Mouse (Mus musculus) retina, adult 2 months (tissue): Measurements from ENCODE around the gene Mpdu1.
"Not testable (repeated sequence)": the region's sequence is repeated elsewhere in the genome, so short reads cannot be mapped to it uniquely, and the experiment has no call there.

ENCODE experiments used
- DNase-seq: peaks from one replicate; pipeline ENCODE4 v3.0.0-alpha.2; 2012; ENCODE audit warnings: low read depth, low spot score

Mpdu1 gene

GRCm38 (mm10) chr11:69662213-69662966 is at the start of gene Mpdu1:
Gene Mpdu1, minus strand, starts transcription at chr11:69662642.
- DNase-seq = peak; percentile 90

- DNase-seq = no peak
Measured at GRCm38 (mm10) chr11:69711082-69711481, 48.6 kb upstream of the Mpdu1 start.

- no peak for DNase-seq
Measured at GRCm38 (mm10) chr11:69710470-69710869, 48.0 kb upstream of the Mpdu1 start.

GRCm38 (mm10) chr11:69709554-69710446 is 47.4 kb upstream of the Mpdu1 start:
- DNase-seq = no peak

DNA sequence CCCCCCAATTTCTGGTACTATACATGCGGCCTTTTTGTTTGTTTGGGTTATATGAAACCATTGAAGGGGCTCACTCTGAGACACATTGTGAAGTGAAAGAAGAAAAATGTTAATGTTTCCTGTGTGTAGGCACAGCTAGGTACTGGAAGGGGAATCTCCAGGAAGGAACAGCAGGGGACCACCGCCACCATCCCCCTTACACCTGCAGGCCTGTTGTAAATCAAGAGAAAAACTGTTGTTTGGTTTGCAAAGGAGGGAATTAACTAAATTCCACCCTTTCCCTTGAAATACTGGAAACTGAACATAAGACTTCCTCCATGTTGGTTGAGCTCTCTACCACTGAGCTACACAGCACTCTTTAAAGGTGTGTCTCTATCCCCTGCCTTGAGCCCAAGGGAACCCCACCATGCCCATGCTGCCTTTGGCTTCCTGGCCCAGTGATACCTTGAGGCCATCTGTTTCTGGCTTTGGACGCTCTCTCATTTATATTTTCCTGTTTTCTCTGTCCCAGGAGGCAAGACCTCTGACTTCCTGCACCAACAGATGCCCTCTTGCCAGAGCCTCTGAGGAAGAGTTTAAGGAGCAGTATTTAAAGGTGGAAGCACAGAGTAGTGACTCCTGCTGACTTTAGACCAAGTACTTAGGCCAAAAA is 46.3 kb upstream of the Mpdu1 start:
- DNase-seq = no peak

DNA sequence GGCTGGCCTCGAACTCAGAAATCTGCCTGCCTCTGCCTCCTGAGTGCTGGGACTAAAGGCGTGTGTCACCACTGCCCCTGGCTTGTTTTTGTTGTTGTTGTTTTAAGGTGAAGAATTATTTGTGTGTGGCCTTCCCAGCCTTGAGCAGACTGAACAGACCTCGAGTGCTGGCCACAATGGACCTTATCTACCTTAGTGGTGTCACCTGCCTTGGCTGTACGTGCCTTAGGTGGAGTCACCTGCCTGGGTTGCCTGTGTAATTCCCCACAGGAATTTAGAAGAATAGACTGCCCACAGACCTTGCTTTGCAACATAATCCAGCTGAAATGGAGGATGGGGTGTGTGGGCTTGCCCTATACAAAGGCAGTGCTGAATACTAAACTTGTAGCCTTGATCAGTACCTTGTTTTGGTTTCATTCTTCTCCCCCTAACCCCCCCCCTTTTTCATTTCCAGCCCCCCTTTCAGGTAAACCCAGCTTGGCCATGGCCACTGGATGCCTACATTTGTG is 45.5 kb upstream of the Mpdu1 start:
- DNase-seq = no peak

- no peak for DNase-seq
Measured at GRCm38 (mm10) chr11:69707480-69707847, 45.0 kb upstream of the Mpdu1 start.

DNA sequence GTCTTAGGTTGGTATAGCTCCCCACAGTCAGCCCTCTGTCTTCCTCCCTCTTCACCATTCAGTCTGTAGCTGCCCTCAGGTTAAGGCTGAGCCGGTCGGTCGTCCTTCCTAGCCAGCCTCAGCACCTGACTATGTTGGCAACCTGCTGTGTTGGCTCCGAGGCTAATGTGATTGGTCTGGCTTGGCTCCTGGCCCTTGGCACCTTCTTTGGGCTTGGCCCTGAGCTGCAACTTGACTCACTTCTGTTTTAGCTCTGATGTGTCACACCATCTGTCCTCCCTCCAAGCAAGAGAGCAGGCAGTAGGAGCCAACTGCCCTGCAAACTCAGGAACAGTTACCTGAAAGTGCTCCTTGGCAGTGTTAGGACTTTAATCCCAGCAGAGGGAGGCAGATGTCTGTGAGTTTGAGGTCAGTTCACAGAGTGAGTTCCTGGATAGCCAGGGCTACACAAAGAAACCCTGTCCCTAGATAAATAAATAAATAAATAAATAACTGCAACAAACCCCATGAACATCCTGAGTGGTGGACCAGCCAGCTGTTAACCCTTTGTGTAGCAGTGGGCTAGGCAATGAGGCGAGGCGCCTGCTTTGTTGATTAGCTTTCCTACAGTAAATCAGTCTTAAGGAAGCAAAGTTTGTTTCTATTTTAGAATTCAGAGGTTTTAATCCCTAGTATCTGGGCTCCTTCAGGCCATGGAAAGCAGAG is 44.5 kb upstream of the Mpdu1 start:
- DNase-seq = no peak

DNA sequence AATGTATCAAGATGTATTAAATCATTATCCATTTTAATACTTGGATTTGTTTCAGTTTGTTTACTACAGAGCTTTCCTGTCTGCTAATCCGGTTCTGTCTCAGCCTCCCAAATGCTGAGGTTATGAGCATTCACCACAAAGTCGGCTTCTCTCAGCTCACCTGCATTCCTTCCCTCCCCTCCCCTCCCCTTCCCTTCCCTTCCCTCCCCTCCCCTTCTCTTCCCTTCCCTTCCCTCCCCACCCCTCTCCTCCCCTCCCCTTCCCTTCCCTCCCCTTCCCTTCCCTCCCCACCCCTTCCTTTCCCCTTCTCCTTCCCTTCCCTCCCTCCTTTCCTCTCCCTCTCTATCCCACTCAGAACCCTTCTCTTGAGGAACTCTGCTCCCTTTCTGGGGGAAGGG is 42.2 kb upstream of the Mpdu1 start:
- DNase-seq = no peak

GRCm38 (mm10) chr11:69703814-69704612 is 41.6 kb upstream of the Mpdu1 start:
- DNase-seq = no peak

- DNase-seq = not testable (repeated sequence)
Measured at GRCm38 (mm10) chr11:69703381-69703780, 40.9 kb upstream of the Mpdu1 start.

DNA sequence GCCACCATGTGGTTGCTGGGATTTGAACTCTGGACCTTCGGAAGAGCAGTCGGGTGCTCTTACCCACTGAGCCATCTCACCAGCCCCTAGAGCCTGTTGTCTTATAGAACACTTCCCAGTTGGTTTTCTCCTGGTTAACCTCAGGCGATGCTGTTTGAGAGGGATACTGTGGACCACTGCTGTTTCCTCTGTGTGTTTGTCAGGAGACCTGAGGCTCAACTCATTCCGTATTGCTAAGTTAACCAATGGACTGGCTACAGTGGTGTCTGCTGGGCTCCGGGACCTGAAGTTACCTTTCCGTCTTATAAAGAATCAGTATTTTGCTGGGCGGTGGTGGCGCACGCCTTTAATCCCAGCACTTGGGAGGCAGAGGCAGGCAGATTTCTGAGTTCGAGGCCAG is 40.4 kb upstream of the Mpdu1 start:
- not testable (repeated sequence) for DNase-seq

GRCm38 (mm10) chr11:69699595-69699994 is 37.2 kb upstream of the Mpdu1 start:
- DNase-seq = no peak

GRCm38 (mm10) chr11:69698574-69698973 is 36.1 kb upstream of the Mpdu1 start:
- DNase-seq = no peak

GRCm38 (mm10) chr11:69697396-69697795 is 35.0 kb upstream of the Mpdu1 start:
- DNase-seq = no peak

- no peak for DNase-seq
Measured at GRCm38 (mm10) chr11:69695361-69696181, 33.1 kb upstream of the Mpdu1 start, which contains the start of the genes Tnfsf12 and Tnfsfm13. Gene Tnfsf12, minus strand, starts transcription at chr11:69695849. Gene Tnfsfm13, minus strand, starts transcription at chr11:69696098.

GRCm38 (mm10) chr11:69695046-69695360 is 32.6 kb upstream of the Mpdu1 start:
- no peak for DNase-seq

DNA sequence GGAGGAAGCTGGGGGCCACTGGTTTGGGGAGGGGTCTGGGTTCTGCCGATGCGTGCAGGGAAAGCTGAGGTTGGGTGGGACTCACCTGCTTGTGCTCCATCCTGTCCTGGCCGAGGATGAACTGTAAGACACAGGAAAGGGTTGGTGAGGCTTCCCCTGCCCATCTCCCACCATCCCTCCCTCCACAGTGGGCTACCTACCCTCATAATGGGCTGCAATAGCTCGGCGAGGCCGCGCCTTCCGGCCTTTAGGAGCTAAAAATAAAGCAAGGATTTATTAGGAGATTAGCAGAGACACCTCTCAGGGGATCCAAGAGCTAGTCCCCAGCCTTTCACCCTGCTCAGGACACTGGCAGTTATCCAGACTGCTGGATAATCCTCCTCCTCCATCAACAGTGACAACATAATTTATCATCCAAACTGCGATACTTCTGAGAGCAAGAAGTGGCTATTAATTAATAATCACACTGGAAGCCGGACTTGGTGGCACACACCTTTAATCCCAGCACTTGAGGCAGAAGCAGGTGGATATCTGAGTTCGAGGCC is 31.1 kb upstream of the Mpdu1 start:
- DNase-seq = peak; percentile 82

DNA sequence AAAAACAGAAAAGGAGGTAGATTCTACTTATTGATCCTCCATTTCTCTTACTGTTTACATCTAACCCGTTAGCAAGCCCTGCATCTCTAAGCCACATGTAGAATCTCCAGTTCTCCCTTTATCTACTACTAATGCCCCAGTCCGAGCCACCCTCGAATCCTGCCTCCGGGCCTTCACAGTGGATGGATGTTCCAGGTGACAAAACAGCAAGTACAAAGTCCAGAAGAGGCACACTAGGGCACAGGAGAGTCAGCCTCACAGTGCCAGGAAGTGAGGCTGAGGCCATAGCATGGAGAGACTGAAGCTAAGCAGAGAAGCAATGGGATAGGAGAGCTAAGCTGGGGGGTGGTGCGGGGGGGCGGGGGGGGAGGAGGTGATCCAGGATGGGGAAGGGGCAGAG is 30.4 kb upstream of the Mpdu1 start:
- DNase-seq = no peak
